Mouse (Mus musculus): Measurements from ENCODE around the gene Resp18.
"Not testable (repeated sequence)": the region's sequence is repeated elsewhere in the genome, so short reads cannot be mapped to it uniquely, and the experiment has no call there.

Gene Resp18

DNA sequence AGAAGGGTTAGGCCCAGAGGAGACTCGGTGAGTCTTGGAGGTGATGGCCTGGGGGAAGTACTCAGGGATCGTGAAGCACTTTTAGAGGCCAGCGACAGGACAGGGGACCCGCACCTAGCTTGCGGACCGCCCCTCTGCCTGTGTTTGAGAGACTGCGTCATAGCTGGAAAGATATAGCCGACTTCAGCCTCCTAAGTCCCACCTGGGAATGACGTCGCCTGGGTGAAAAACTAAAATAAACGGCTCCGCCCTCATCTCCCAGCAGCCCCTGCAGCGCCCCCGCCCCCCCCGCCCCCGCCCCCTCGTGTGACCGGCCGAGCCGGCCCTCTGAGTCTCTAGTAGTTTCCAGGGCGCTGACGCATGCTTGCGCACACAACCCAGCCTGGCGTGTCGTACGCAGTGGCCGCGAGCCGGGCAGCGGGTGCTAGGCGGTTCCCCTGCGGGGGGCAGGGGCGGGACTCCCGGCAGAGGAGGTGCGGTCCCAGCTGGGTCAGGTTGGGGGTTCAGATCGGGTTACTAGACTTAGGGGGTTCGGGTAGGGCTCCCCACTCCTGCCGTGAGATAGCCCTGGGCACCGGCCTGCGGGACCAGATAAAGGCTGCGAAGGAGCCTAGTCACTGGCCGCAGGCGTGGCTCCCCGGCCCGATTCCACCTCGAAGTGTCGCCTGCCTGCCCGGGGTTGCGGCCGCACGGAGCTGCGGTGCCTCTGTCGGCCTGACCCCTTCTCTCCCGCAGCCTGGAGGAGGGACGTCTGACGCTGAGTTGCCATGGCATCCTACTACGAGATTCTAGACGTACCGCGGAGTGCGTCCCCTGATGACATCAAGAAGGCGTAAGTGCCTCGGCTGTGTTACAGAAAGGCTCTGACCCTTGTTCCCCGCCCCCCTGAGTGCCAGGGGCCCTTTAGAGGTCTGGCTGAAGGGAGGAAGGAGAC is 41.8 kb downstream of the Resp18 start, which contains the start of gene Dnajb2:
Dnajb2 (plus strand) TSS at position 290 of the 934 bp plus-strand sequence.
- peak; percentile 83 for DNase-seq (ENCODE audit: low spot score)

DNA sequence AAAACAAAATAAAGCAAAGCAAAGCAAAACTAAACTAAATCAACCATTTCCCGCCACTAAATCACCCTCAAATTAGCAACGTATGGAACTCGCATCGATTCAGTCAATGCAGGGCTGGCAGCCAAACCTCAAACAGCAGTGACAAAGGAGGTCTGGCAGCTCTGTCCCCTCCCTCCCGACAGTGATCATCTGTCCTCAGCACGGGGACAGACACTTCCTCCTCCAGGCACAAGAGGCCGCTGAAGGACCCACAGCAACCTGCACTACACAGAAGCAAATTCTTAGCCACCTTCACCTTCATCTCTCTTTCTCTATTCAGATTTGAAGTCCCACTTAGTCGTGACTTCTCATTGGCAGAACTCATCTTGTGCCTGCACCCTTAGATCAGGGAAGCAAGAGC is 43.6 kb downstream of the Resp18 start:
- DNase-seq (ENCODE audit: low spot score), result peak; percentile 79

DNA sequence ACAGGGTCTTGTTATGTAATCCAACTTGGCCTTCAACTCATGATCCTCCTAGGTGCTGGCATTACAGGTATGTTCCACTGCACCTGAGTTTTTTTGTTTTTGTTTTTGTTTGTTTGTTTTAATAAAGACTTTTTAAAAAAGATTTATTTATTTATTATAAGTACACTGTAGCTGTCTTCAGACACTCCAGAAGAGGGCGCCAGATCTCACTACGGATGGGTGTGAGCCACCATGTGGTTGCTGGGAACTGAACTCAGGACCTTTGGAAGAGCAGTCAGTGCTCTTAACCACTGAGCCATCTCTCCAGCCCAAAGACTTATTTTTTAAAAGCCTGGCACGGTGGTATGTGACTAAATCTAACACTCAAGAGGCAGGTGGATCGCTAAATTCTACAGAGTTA is 45.7 kb downstream of the Resp18 start:
- DNase-seq (ENCODE audit: low spot score), result not testable (repeated sequence)

GRCm38 (mm10) chr1:75231664-75232152 is 46.5 kb downstream of the Resp18 start, which contains the start of gene A630095N17Rik:
Gene A630095N17Rik, minus strand, starts transcription at chr1:75232102.
- DNase-seq (ENCODE audit: low spot score), result no peak

DNA sequence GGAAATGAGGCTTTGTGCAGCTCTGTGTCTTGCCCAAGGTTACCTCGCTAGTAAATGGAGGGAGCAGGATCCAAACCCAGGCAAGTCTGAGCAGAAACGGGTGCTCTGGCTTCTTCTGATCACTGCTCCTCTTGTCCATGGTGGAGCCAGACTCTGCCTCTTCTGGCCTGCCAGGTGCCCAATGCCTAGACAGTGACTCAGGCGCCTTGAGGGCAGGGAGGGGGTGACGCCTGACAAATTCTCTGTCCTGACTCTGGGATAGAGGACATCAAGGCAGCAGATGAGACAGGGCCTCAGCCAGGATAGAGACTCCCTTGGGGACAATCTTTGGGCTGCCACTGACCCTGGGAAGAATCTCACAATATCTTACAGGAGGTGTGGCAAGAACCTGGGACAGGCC is 47.0 kb downstream of the Resp18 start:
- no peak for DNase-seq (ENCODE audit: low spot score)

DNA sequence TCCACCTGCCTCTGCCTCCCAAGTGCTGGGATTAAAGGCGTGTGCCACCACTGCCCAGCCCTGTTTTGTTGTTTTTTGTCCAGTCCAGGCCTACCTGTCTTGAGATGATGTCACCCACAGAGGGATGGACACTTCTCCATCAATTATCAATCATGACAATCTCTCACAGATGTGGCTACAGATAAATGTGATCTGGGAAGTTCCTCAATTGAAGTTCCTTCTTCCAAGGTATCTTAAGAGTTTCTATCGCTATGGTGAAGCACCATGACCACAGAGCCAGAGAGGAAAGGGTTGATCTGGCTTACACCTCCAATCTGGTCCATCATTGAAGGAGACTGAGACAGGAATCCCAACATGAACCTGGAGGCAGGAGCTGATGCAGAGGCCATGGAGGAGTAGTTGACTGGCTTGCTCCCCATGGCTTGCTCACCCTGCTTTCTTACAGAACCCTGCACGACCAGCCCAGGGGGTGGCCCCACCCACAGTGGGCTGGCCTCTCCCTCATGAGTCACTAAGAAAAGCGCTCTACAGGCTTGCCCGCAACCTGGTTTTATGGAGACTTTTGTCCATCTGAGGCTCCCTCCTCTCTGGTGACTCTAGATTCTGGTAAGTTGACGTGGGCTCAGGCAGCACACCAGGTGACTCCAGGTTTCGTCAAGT is 47.8 kb downstream of the Resp18 start:
- no peak for DNase-seq (ENCODE audit: low spot score)

- DNase-seq (ENCODE audit: low spot score), result no peak
Observed at GRCm38 (mm10) chr1:75229158-75229557, 49.1 kb downstream of the Resp18 start.

DNA sequence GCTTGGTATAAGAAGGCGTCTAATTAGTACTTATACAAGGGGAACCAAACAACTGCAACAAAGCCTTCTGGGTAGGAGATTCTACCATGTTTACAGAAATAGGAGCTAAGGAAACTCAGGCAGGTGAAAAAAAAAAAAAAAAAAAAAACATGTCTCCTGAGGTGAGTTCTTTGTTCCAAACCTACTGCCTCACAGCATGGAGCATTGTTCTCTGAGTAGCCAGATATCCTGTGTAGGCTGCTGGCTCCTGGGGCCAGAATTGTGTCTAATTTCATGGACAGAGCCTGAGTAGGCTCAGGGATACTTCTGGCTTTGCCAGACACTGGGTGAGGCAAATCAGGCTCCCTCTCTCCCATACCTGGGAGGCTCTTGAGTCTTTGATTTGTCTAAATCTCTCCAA is 50.6 kb downstream of the Resp18 start:
- DNase-seq (ENCODE audit: low spot score), result no peak

DNA sequence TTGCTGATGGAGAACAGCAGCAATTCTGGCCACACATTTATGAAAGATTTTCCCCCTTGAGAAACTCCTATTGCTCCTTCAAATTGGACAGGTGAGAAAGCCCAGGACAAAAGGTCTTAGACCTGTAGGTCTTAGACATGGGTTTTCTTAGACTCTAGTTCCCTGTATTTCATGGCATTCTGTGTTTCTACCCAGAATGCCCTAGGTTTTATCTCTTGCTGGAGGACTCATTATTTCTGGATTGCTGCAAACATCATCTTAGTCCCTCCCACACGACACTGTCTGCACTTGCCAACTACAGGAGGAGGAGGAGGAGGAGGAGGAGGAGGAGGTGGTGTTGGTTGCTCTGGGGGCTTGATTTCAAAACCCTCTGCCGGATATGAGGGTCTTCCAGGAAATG is 52.1 kb downstream of the Resp18 start:
- DNase-seq (ENCODE audit: low spot score), result no peak

DNA sequence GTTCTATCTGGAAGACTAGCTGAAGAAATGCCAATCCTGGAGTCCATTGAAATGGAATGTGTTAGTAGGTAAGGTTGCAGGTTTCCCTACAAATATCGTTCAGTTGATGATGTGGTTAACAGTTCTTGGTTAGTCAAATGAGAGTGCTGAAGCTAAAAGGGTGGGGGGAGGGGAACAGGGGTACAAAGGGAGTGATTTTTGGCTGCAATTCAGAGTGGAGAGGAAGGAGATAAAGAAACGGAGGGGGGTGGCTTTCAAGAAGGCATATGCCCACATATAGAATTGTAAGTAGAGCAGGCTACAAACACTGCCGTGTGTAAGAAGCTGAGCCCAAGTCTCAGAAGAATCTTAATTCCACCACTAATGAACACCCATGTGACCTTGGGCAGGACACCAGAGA is 52.7 kb downstream of the Resp18 start:
- no peak for DNase-seq (ENCODE audit: low spot score)

- no peak for DNase-seq (ENCODE audit: low spot score)
Observed at GRCm38 (mm10) chr1:75223532-75223931, 54.7 kb downstream of the Resp18 start.

DNA sequence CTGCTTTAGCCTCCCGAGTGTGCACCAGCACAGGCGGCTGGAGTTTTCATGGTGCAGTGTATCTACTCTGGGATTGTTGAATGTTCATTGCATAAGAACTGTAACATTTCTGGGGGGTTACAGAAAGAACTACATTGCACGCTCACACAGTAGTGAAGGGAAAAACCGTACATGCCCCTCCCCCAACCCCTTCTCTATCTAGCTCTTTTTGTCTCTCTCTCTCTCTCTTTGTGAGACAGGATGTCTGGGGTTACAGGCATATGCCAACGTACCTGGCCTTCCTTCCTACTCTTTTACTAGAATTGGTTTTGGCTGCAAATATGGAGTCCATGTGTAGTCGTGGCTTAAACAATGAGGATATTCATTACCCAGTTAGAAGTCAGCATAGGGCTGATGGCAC is 55.3 kb downstream of the Resp18 start:
- no peak for DNase-seq (ENCODE audit: low spot score)

All from embryo, embryonic 10.5 days (tissue).